Mouse (Mus musculus) MEL (cell line): ENCODE results near the gene Frs3. TPM values are rescaled to one million over a fixed set of nuclear protein-coding genes. Genes with fewer than 3 reads are reported as not detected.

Source experiments
- DNase-seq: peaks from one replicate; pipeline ENCODE4 v3.0.0; 2011; ENCODE audit warnings: low read depth, low spot score
- H3K27ac ChIP-seq: 2 replicates; pipeline ENCODE4 v1.5.1; 2012; ENCODE audit warnings: low read depth, mild to moderate bottlenecking, control low read depth, low read length, moderate library complexity; ENCODE audit not compliant: control insufficient read depth
- H3K27me3 ChIP-seq, 2 experiments: fragments of 150-350 bp in 1 of 2; sonication (generic) in 1 of 2; 2 replicates each; pipeline ENCODE4 v1.6.1; 2012; ENCODE audit warnings: low read length in 2 of 2, mild to moderate bottlenecking in 2 of 2, improper control_type of control experiment in 1 of 2, moderate library complexity in 1 of 2; ENCODE audit not compliant: insufficient read depth in 2 of 2, control insufficient read depth in 1 of 2
- H3K36me3 ChIP-seq, 2 experiments: 2 replicates each; pipeline ENCODE4 v1.6.1; 2012 to 2014; ENCODE audit warnings: low read length in 2 of 2, improper control_type of control experiment in 1 of 2, inconsistent platforms in 1 of 2, mild to moderate bottlenecking in 1 of 2; ENCODE audit not compliant: insufficient read depth in 2 of 2, control insufficient read depth in 1 of 2
- H3K4me1 ChIP-seq, 2 experiments: fragments of 150-350 bp in 1 of 2; sonication (generic) in 1 of 2; 2 replicates each; pipeline ENCODE4 v1.6.1; 2012; ENCODE audit warnings: low read length in 2 of 2, improper control_type of control experiment in 1 of 2, mild to moderate bottlenecking in 1 of 2; ENCODE audit not compliant: insufficient read depth in 2 of 2, control insufficient read depth in 1 of 2
- H3K4me3 ChIP-seq, 2 experiments: fragments of 150-350 bp in 1 of 2; sonication (generic) in 1 of 2; 2 replicates each; pipeline ENCODE4 v1.5.1; 2012; ENCODE audit warnings: low read depth in 2 of 2, low read length in 2 of 2, mild to moderate bottlenecking in 2 of 2, moderate library complexity in 2 of 2, control low read depth in 1 of 2, improper control_type of control experiment in 1 of 2; ENCODE audit not compliant: control insufficient read depth in 1 of 2, insufficient read depth in 1 of 2
- H3K79me2 ChIP-seq: 2 replicates; pipeline ENCODE4 v1.6.1; 2012; ENCODE audit warnings: mild to moderate bottlenecking, low read length, moderate library complexity; ENCODE audit not compliant: control insufficient read depth, poor library complexity, insufficient read depth
- H3K9ac ChIP-seq: 2 replicates; pipeline ENCODE4 v1.6.1; 2012; ENCODE audit warnings: low read depth, mild to moderate bottlenecking, control low read depth, low read length, moderate library complexity; ENCODE audit not compliant: control insufficient read depth, poor library complexity, severe bottlenecking
- H3K9me3 ChIP-seq: fragments of 150-350 bp; sonication (generic); replicated peaks from 2 replicates; pipeline ENCODE4 v1.6.1; 2012; ENCODE audit warnings: mild to moderate bottlenecking, low read length, improper control_type of control experiment, moderate library complexity; ENCODE audit not compliant: insufficient read depth
- BHLHE40 ChIP-seq: IDR thresholded peaks from 2 replicates; pipeline ENCODE4 v1.6.1; 2012; ENCODE audit warnings: low read depth, mild to moderate bottlenecking, inconsistent platforms, low read length, improper control_type of control experiment, borderline replicate concordance
- CHD1 ChIP-seq: IDR thresholded peaks from 2 replicates; pipeline ENCODE4 v1.6.1; 2012; ENCODE audit warnings: low read depth, mild to moderate bottlenecking, inconsistent platforms, low read length, improper control_type of control experiment
- CTCF ChIP-seq, 3 experiments: IDR thresholded peaks in 2 of 3; conservative IDR thresholded peaks in 1 of 3; 2 replicates each; pipeline ENCODE4 v1.5.1; 2011 to 2012; ENCODE audit warnings: low read length in 3 of 3, low read depth in 2 of 3, mild to moderate bottlenecking in 2 of 3, improper control_type of control experiment in 1 of 3, inconsistent platforms in 1 of 3, mixed read lengths in 1 of 3, moderate library complexity in 1 of 3; ENCODE audit not compliant: control insufficient read depth in 1 of 3, insufficient read depth in 1 of 3, poor library complexity in 1 of 3, severe bottlenecking in 1 of 3
- ELF1 ChIP-seq: IDR thresholded peaks from 2 replicates; pipeline ENCODE4 v1.6.1; 2014; ENCODE audit warnings: low read depth, mild to moderate bottlenecking, inconsistent platforms, low read length, improper control_type of control experiment, moderate library complexity
- EP300 ChIP-seq, 2 experiments: IDR thresholded peaks; 2 replicates each; pipeline ENCODE4 v1.6.1; 2011; ENCODE audit warnings: improper control_type of control experiment in 2 of 2, low read length in 2 of 2, low read depth in 1 of 2, mild to moderate bottlenecking in 1 of 2
- GABPA ChIP-seq: IDR thresholded peaks from 2 replicates; pipeline ENCODE4 v1.6.1; 2012; ENCODE audit warnings: low read depth, mild to moderate bottlenecking, inconsistent platforms, low read length, improper control_type of control experiment, moderate library complexity
- HCFC1 ChIP-seq: IDR thresholded peaks from 2 replicates; pipeline ENCODE4 v1.6.1; 2012; ENCODE audit warnings: low read depth, mild to moderate bottlenecking, inconsistent platforms, low read length, improper control_type of control experiment, moderate library complexity
- JUND ChIP-seq: IDR thresholded peaks from 2 replicates; pipeline ENCODE4 v1.6.1; 2011; ENCODE audit warnings: low read depth, mild to moderate bottlenecking, improper control_type of control experiment, low read length
- KAT2A ChIP-seq: conservative IDR thresholded peaks from 2 replicates; pipeline ENCODE4 v1.6.1; 2012; ENCODE audit warnings: low read depth, low read length, improper control_type of control experiment, inconsistent platforms
- MAFK ChIP-seq: IDR thresholded peaks from 2 replicates; pipeline ENCODE4 v1.6.1; 2011; ENCODE audit warnings: low read depth, mild to moderate bottlenecking, low read length, improper control_type of control experiment, borderline replicate concordance
- MAZ ChIP-seq: IDR thresholded peaks from 2 replicates; pipeline ENCODE4 v1.6.1; 2012; ENCODE audit warnings: low read depth, mild to moderate bottlenecking, inconsistent platforms, low read length, improper control_type of control experiment
- MXI1 ChIP-seq: IDR thresholded peaks from 2 replicates; pipeline ENCODE4 v1.6.1; 2011; ENCODE audit warnings: mild to moderate bottlenecking, low read depth, low read length, improper control_type of control experiment
- MYB ChIP-seq: IDR thresholded peaks from 2 replicates; pipeline ENCODE4 v1.6.1; 2011; ENCODE audit warnings: mild to moderate bottlenecking, low read depth, low read length, improper control_type of control experiment
- MYC ChIP-seq: IDR thresholded peaks from 2 replicates; pipeline ENCODE4 v1.6.1; 2011; ENCODE audit warnings: low read depth, mild to moderate bottlenecking, low read length, improper control_type of control experiment, moderate library complexity
- NELFE ChIP-seq: IDR thresholded peaks from 2 replicates; pipeline ENCODE4 v1.6.1; 2011; ENCODE audit warnings: low read depth, low read length, improper control_type of control experiment
- NRF1 ChIP-seq: IDR thresholded peaks from 2 replicates; pipeline ENCODE4 v1.6.1; 2014; ENCODE audit warnings: low read depth, mild to moderate bottlenecking, inconsistent platforms, low read length, improper control_type of control experiment, moderate library complexity; ENCODE audit not compliant: poor library complexity, insufficient read depth, severe bottlenecking
- POLR2A ChIP-seq, 2 experiments: IDR thresholded peaks; 2 replicates each; pipeline ENCODE4 v1.6.1; 2011 to 2012; ENCODE audit warnings: low read length in 2 of 2, mild to moderate bottlenecking in 2 of 2, control low read depth in 1 of 2, improper control_type of control experiment in 1 of 2, low read depth in 1 of 2, moderate library complexity in 1 of 2; ENCODE audit not compliant: control insufficient read depth in 1 of 2, insufficient read depth in 1 of 2, poor library complexity in 1 of 2
- POLR2AphosphoS2 ChIP-seq: IDR thresholded peaks from 2 replicates; pipeline ENCODE4 v1.6.1; 2011; ENCODE audit warnings: low read length, improper control_type of control experiment
- POLR2AphosphoS5 ChIP-seq: IDR thresholded peaks from 2 replicates; pipeline ENCODE4 v1.6.1; 2012; ENCODE audit warnings: low read depth, borderline replicate concordance, mild to moderate bottlenecking, inconsistent platforms, low read length, moderate library complexity, mixed read lengths
- SIN3A ChIP-seq: IDR thresholded peaks from 2 replicates; pipeline ENCODE4 v1.6.1; 2012; ENCODE audit warnings: low read length, improper control_type of control experiment, inconsistent platforms
- TCF12 ChIP-seq: IDR thresholded peaks from 2 replicates; pipeline ENCODE4 v1.6.1; 2014; ENCODE audit warnings: low read depth, mild to moderate bottlenecking, inconsistent platforms, low read length, improper control_type of control experiment, moderate library complexity
- UBTF ChIP-seq: IDR thresholded peaks from 2 replicates; pipeline ENCODE4 v1.6.1; 2012; ENCODE audit warnings: low read depth, mild to moderate bottlenecking, inconsistent platforms, low read length, improper control_type of control experiment, moderate library complexity, borderline replicate concordance; ENCODE audit not compliant: insufficient read depth
- USF2 ChIP-seq, 2 experiments: IDR thresholded peaks; 2 replicates each; pipeline ENCODE4 v1.6.1; 2011 to 2012; ENCODE audit warnings: improper control_type of control experiment in 2 of 2, low read length in 2 of 2, borderline replicate concordance in 1 of 2, inconsistent platforms in 1 of 2, low read depth in 1 of 2, mild to moderate bottlenecking in 1 of 2; ENCODE audit not compliant: insufficient read depth in 1 of 2
- ZNF384 ChIP-seq: IDR thresholded peaks from 2 replicates; pipeline ENCODE4 v1.6.1; 2012; ENCODE audit warnings: low read depth, mild to moderate bottlenecking, inconsistent platforms, low read length, improper control_type of control experiment
- polyA plus RNA-seq, 2 experiments: library from polyadenylated mRNA; stranded (reverse) in 1 of 2; unstranded in 1 of 2; fragments of >175 nt in 1 of 2; fragments of >200 nt in 1 of 2; gene quantifications; 2 replicates each; pipeline versions ENCODE4 v1.2.1 to v1.2.4; 2012; ENCODE audit warnings: low replicate concordance in 2 of 2, low read depth in 1 of 2; ENCODE audit not compliant: insufficient read length in 2 of 2, insufficient read depth in 1 of 2, missing spikeins in 1 of 2
- total RNA-seq: library from RNA; depleted of rRNA; stranded (reverse); fragments of 300-350 nt; gene quantifications from 2 replicates; pipeline ENCODE4 v1.2.3, GENCODE M21; 2012; rRNA removed

Gene Frs3
- total RNA-seq (1.5 and 2.7 TPM in 2 replicates), polyA plus RNA-seq (1 to 10 TPM in 1 of 2 experiments, not detected in 1; 4.4 TPM)

DNA sequence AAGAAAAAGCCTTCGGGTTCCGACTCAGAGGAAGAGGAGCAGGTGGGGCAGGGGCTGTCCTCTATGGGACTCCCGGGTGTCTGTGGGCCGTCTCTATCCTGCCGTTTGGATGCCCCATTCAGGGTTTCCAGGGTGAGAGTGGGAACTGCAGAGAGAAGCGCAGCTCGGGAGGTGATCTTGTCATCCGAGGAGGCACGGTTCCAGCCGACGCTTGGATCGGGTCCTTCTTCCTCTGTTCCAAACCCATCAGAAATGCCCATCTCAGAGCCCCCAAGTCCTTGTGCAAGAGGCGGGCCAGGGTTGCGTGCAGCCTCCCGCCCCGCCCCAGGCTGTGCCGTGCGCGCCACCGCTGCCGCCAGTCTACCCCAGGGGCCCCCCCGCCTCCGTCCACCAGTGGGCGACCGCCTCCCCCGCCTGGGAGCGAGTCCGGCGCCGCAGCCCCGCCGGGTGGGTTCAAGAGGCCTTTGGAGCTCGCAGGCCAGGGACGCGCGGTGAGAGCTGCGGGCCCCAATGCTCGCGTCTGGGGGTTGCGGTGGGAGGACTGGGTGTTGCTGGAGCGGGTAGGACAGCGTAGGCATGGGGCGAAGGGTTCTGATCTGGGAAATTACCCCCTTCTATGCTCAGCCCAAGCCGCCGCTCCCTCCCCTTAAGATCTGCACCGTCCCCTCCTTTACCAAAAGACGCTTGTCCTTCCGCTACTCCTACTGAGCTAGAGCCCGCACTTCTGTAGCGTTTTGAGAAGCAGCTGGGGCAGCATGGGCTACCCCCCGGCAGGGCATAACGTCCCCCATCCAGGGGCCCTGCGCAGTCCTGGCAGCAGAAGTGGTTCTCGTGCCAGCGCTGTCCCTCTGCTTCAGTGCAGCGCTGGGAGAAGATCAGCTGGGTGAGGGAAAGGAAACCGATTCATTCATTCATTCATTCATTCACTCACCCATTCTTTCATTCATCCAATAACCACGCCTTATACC is at the start of gene Frs3:
Gene Frs3 (plus strand): TSS at position 423 of the 968 bp plus-strand sequence.
- Histone ChIP-seq H3K9ac (peak within 1 kb of the TSS; percentile 88), H3K27me3 (no peaks in the 10 kb centered on the region), H3K36me3 (peaks cover 4% of the 10 kb centered on the region in 2 experiments), H3K9me3 (no peaks in the 10 kb centered on the region), H3K79me2 (peaks cover 15% of the 10 kb centered on the region), H3K27ac (peak within 1 kb of the TSS; percentile 81), H3K4me1 (peaks cover 0 to 5% of the 10 kb centered on the region in 2 experiments; a peak in 1 of 4 replicates), H3K4me3 (peak within 1 kb of the TSS; percentile 88 to 89)
- peak; percentile 84 for DNase-seq
- no peak for TF ChIP-seq ELF1
- peak; percentile 56 to 64; a peak in 2 of 4 replicates for TF ChIP-seq POLR2A (IDR thresholded peaks at IDR 0.05; ENCODE audit: control insufficient read depth in 1 of 2, insufficient read depth in 1 of 2, low read depth in 1 of 2, low read length in 2 of 2, poor library complexity in 1 of 2)
- no peak for TF ChIP-seq SIN3A
- no peak for TF ChIP-seq MAFK
- TF ChIP-seq MYC: no peak
- no peak for TF ChIP-seq MYB
- no peak for TF ChIP-seq POLR2AphosphoS5
- no peak for TF ChIP-seq JUND
- 0 out of 2 replicates have a peak, but pooled peaks have one; percentile 22 for TF ChIP-seq UBTF
- TF ChIP-seq USF2 (IDR thresholded peaks at IDR 0.05; ENCODE audit: borderline replicate concordance in 1 of 2, insufficient read depth in 1 of 2, low read depth in 1 of 2, low read length in 2 of 2): no peak
- no peak for TF ChIP-seq HCFC1
- no peak; the same call in 1 of the 2 replicates for TF ChIP-seq KAT2A
- peak; percentile 49; the same call in 1 of the 2 replicates for TF ChIP-seq NELFE
- peak in 1 of 3 experiments; percentile 11; a peak in 1 of 6 replicates for TF ChIP-seq CTCF (IDR thresholded peaks at IDR 0.05 in 2 of 3, conservative IDR thresholded peaks at IDR 0.05 in 1 of 3; ENCODE audit: control insufficient read depth in 1 of 3, insufficient read depth in 1 of 3, low read depth in 2 of 3, low read length in 3 of 3, poor library complexity in 1 of 3, severe bottlenecking in 1 of 3)
- TF ChIP-seq ZNF384: no peak
- no peak for TF ChIP-seq GABPA
- 0 out of 4 replicates have a peak, but pooled peaks of 1 of the 2 experiments have one; percentile 11 for TF ChIP-seq EP300 (IDR thresholded peaks at IDR 0.05; ENCODE audit: low read depth in 1 of 2, low read length in 2 of 2)
- TF ChIP-seq TCF12: peak; percentile 50
- TF ChIP-seq CHD1: no peak
- 0 out of 2 replicates have a peak, but pooled peaks have one; percentile 6 for TF ChIP-seq NRF1
- peak; percentile 88 for TF ChIP-seq MAZ
- TF ChIP-seq MXI1: no peak; the same call in 1 of the 2 replicates
- no peak for TF ChIP-seq POLR2AphosphoS2
- TF ChIP-seq BHLHE40: no peak
